Mouse (Mus musculus) CH12.LX (cell line): ENCODE results near the gene Med15. TPM values are rescaled to one million over a fixed set of nuclear protein-coding genes. Genes with fewer than 3 reads are reported as not detected.

Source experiments
- DNase-seq: peaks from one replicate; pipeline ENCODE4 v3.0.0-alpha.2; 2013; ENCODE audit errors: extremely low read depth
- H3K27ac ChIP-seq: 2 replicates; pipeline ENCODE4 v1.5.1; 2012; ENCODE audit warnings: low read depth, mild to moderate bottlenecking, control low read depth, moderate library complexity; ENCODE audit not compliant: insufficient read depth
- H3K27me3 ChIP-seq: replicated peaks from 2 replicates; pipeline ENCODE3; 2012; ENCODE audit warnings: inconsistent platforms
- H3K36me3 ChIP-seq, 2 experiments: replicated peaks in 1 of 2; 2 replicates each; pipeline versions ENCODE3 to v1.6.1; 2012; ENCODE audit warnings: inconsistent platforms in 1 of 2, low read length in 1 of 2, mild to moderate bottlenecking in 1 of 2, mixed read lengths in 1 of 2, moderate library complexity in 1 of 2; ENCODE audit not compliant: control insufficient read depth in 1 of 2, insufficient read depth in 1 of 2
- H3K4me1 ChIP-seq, 2 experiments: 2 replicates each; pipeline ENCODE4 v1.6.1; 2012; ENCODE audit warnings: inconsistent platforms in 1 of 2, moderate library complexity in 1 of 2; ENCODE audit not compliant: insufficient read depth in 2 of 2, control insufficient read depth in 1 of 2
- H3K4me2 ChIP-seq: 2 replicates; pipeline ENCODE4 v1.6.1; 2012; ENCODE audit warnings: low read depth, mild to moderate bottlenecking, control low read depth; ENCODE audit not compliant: poor library complexity, insufficient read depth, severe bottlenecking
- H3K4me3 ChIP-seq, 3 experiments: fragments of 150-350 bp in 1 of 3; sonication (generic) in 1 of 3; replicated peaks in 1 of 3; 2 replicates each; pipeline versions ENCODE3 to v1.5.1; 2011 to 2012; ENCODE audit warnings: low read depth in 2 of 3, low read length in 2 of 3, mild to moderate bottlenecking in 2 of 3, moderate library complexity in 2 of 3, control low read depth in 1 of 3, improper control_type of control experiment in 1 of 3, inconsistent platforms in 1 of 3, mixed read lengths in 1 of 3; ENCODE audit not compliant: poor library complexity in 1 of 3
- H3K79me2 ChIP-seq: replicated peaks from 2 replicates; pipeline ENCODE4 v1.6.1; 2012; ENCODE audit warnings: mild to moderate bottlenecking, moderate library complexity; ENCODE audit not compliant: control insufficient read depth, poor library complexity, insufficient read depth, severe bottlenecking; ENCODE audit errors: extremely low read depth
- H3K9ac ChIP-seq: 2 replicates; pipeline ENCODE4 v1.6.1; 2012; ENCODE audit warnings: low read depth, mild to moderate bottlenecking, control low read depth, moderate library complexity; ENCODE audit not compliant: insufficient read depth
- H3K9me3 ChIP-seq: replicated peaks from 2 replicates; pipeline ENCODE3; 2012; ENCODE audit warnings: low read length, inconsistent platforms, mixed read lengths
- CHD1 ChIP-seq: IDR thresholded peaks from 2 replicates; pipeline ENCODE4 v1.6.1; 2012; ENCODE audit warnings: low read depth, low read length, improper control_type of control experiment, inconsistent platforms
- CHD2 ChIP-seq: IDR thresholded peaks from 2 replicates; pipeline ENCODE4 v1.6.1; 2011; ENCODE audit warnings: low read length, improper control_type of control experiment
- EP300 ChIP-seq: IDR thresholded peaks from 2 replicates; pipeline ENCODE4 v1.6.1; 2011; ENCODE audit warnings: low read length, improper control_type of control experiment
- HCFC1 ChIP-seq: IDR thresholded peaks from 2 replicates; pipeline ENCODE4 v1.6.1; 2012; ENCODE audit warnings: low read depth, mild to moderate bottlenecking, inconsistent platforms, low read length, improper control_type of control experiment
- IRF4 ChIP-seq: IDR thresholded peaks from 2 replicates; pipeline ENCODE4 v1.6.1; 2014; ENCODE audit warnings: low read depth, mild to moderate bottlenecking, inconsistent platforms, low read length, improper control_type of control experiment
- JUND ChIP-seq: conservative IDR thresholded peaks from 2 replicates; pipeline ENCODE4 v1.6.1; 2011; ENCODE audit warnings: low read depth, low read length, improper control_type of control experiment
- MAZ ChIP-seq: IDR thresholded peaks from 2 replicates; pipeline ENCODE4 v1.6.1; 2012; ENCODE audit warnings: low read depth, mild to moderate bottlenecking, inconsistent platforms, low read length, improper control_type of control experiment, moderate library complexity
- MXI1 ChIP-seq: IDR thresholded peaks from 2 replicates; pipeline ENCODE4 v1.6.1; 2011; ENCODE audit warnings: mild to moderate bottlenecking, low read depth, low read length, improper control_type of control experiment
- NELFE ChIP-seq: IDR thresholded peaks from 2 replicates; pipeline ENCODE4 v1.6.1; 2011; ENCODE audit warnings: low read depth, low read length, improper control_type of control experiment
- NRF1 ChIP-seq: IDR thresholded peaks from 2 replicates; pipeline ENCODE4 v1.6.1; 2014; ENCODE audit warnings: low read depth, mild to moderate bottlenecking, inconsistent platforms, low read length, improper control_type of control experiment, moderate library complexity
- POLR2A ChIP-seq: IDR thresholded peaks from 2 replicates; pipeline ENCODE4 v1.6.1; 2011; ENCODE audit warnings: low read depth, mild to moderate bottlenecking, improper control_type of control experiment, low read length
- USF1 ChIP-seq: IDR thresholded peaks from 2 replicates; pipeline ENCODE4 v1.6.1; 2014; ENCODE audit warnings: low read depth, mild to moderate bottlenecking, inconsistent platforms, low read length, improper control_type of control experiment
- USF2 ChIP-seq: conservative IDR thresholded peaks from 2 replicates; pipeline ENCODE4 v1.6.1; 2011; ENCODE audit warnings: low read depth, low read length, improper control_type of control experiment
- ZMIZ1 ChIP-seq: IDR thresholded peaks from 2 replicates; pipeline ENCODE4 v1.6.1; 2012; ENCODE audit warnings: low read depth, mild to moderate bottlenecking, inconsistent platforms, low read length, improper control_type of control experiment
- ZNF384 ChIP-seq: IDR thresholded peaks from 2 replicates; pipeline ENCODE4 v1.6.1; 2012; ENCODE audit warnings: low read depth, low read length, improper control_type of control experiment, inconsistent platforms
- dilution Hi-C: fragments of 300-500 bp; cut with MboI; formaldehyde crosslinking; loops from 2 replicates; pipeline ENCODE4 v1.14.3; 2020; ENCODE audit warnings: low sequenced_read_pairs; ENCODE audit not compliant: extremely low pct_unique_long_range_greater_than_20kb, extremely low pct_ligation_motif_present
- in situ Hi-C: fragments of 300-500 bp; cut with MboI; formaldehyde crosslinking; loops from 3 replicates; pipeline ENCODE4 v1.14.3; 2019; ENCODE audit warnings: low sequenced_read_pairs, low pct_ligation_motif_present, low pct_unique_long_range_greater_than_20kb, mixed read lengths
- polyA plus RNA-seq: library from polyadenylated mRNA; unstranded; fragments of >175 nt; gene quantifications from 2 replicates; pipeline ENCODE4 v1.2.1, GENCODE M21; 2012; ENCODE audit warnings: low read depth; ENCODE audit not compliant: insufficient read length
- total RNA-seq, 2 experiments: library from RNA; depleted of rRNA; stranded (reverse); fragments of 300-350 nt in 1 of 2; fragments of >200 nt in 1 of 2; gene quantifications; 2 replicates each; pipeline ENCODE4 v1.2.3; 2012 to 2014

The Med15 gene
- total and polyA plus RNA-seq, 3 experiments = 20.1 to 78.1 (median 42.6) TPM

DNA sequence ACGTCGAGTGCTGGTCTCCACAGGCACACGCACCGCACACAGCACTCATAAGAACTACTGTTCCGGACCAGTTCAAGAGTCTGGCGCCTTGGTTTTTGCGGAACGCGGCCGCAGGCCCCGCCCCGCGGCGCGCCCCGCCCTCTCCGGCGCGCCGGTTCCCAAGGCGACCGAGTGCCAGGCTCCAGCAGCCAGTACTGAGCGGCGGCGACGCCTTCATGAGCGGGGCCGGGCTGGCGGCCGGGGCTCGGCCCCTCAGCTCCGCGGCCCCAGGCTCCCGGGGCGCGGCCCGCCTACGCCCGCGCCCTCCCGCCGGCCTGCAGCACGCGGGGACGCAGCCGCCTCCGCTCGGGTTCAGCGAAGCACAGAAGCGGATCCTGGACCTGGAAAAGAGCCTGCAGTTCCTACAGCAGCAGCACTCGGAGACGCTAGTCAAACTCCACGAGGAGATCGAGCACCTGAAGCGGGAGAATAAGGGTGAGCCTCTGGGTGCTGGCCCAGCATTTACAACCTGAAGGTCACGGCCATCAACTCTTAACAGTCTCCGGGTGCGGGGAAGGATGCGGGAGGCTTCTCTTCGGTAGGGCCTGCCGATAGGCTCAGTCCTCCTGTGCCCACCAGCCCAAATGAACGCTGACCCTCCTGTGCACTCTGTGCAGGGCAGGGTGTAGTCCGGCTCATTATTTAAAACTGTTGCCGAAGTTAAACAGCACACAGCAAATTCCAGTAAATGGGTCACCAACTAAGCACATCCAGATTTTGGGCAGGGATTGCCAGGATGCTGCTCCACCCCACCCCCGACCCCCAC, 86.2 kb downstream of the Med15 start, which contains the start of gene Ccdc74a:
Ccdc74a (plus strand) TSS at position 161 of the 805 bp plus-strand sequence.
- 0 out of 2 replicates have a peak within 1 kb of the TSS, but pooled peaks have one; percentile 10 for H3K4me2 ChIP-seq
- H3K4me1 ChIP-seq = 0 out of 4 replicates have a peak, but pooled peaks cover 0 to 7% of the 10 kb centered on the region in 2 experiments
- DNase-seq = peak; percentile 57
- in situ Hi-C loops (no loop called here), dilution Hi-C loops (no loop called here)
- H3K9ac ChIP-seq = no peak within 1 kb of the TSS
- no peaks in the 10 kb centered on the region for H3K27me3 ChIP-seq
- no peak within 1 kb of the TSS for H3K27ac ChIP-seq
- no peaks in the 10 kb centered on the region for H3K79me2 ChIP-seq
- peaks cover 46 to 91% of the 10 kb centered on the region in 2 experiments for H3K36me3 ChIP-seq
- TF ChIP-seq MXI1 = peak; percentile 74
- TF ChIP-seq CHD1 = no peak
- TF ChIP-seq NELFE = no peak
- TF ChIP-seq IRF4 = no peak
- no peak within 1 kb of the TSS for H3K4me3 ChIP-seq
- no peaks in the 10 kb centered on the region for H3K9me3 ChIP-seq

DNA sequence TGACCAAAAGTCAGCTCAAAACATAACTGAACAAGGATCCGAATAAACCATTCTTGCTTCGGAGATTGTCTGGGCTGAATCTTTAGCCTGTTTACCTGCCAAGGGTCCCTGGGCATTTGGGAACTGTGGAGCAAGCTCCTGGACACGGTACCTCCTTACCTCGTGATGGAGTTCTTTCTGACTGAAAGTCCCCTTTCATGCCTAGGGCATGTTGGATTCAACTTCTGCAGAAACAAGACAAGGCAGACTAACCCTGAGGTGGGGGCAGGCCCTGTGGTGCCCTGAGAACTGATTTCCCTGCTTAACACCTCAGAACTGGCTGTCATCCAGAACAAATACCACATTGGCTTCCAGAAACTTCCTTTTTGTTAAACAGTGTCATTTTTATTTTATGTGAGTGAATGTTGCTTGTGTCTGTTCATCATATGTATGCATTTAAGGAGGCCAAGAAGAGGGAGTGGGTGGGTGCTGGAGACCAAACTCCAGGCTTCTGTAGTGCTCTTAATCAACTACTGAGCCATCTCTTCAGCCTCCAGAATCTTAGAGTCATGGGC, 89.2 kb downstream of the Med15 start:
- 0 out of 4 replicates have a peak, but pooled peaks cover 0 to 7% of the 10 kb centered on the region in 2 experiments for H3K4me1 ChIP-seq
- no peaks in the 10 kb centered on the region for H3K27me3 ChIP-seq
- H3K27ac ChIP-seq = no peak overlapping the region
- DNase-seq = no peak
- no peaks in the 10 kb centered on the region for H3K9me3 ChIP-seq
- no peak overlapping the region for H3K9ac ChIP-seq
- H3K36me3 ChIP-seq = peaks cover 55 to 91% of the 10 kb centered on the region in 2 experiments
- in situ Hi-C loops = no loop called here
- dilution Hi-C loops = no loop called here
- no peak overlapping the region for H3K4me2 ChIP-seq
- TF ChIP-seq POLR2A (0 out of 2 replicates have a peak, but pooled peaks have one; percentile 7), MAZ (no peak)
- TF ChIP-seq, all 38 proteins: peak for 1
- Histone ChIP-seq H3K79me2 (no peaks in the 10 kb centered on the region), H3K4me3 (no peak overlapping the region)

GRCm38 (mm10) chr16:17642311-17642710, 90.4 kb downstream of the Med15 start:
- in situ Hi-C loops (no loop called here), dilution Hi-C loops (no loop called here)
- Histone ChIP-seq H3K27ac (no peak overlapping the region), H3K4me3 (no peak overlapping the region), H3K27me3 (no peaks in the 10 kb centered on the region), H3K36me3 (peaks cover 60 to 91% of the 10 kb centered on the region in 2 experiments), H3K79me2 (no peaks in the 10 kb centered on the region), H3K4me1 (0 out of 4 replicates have a peak, but pooled peaks cover 0 to 7% of the 10 kb centered on the region in 2 experiments), H3K9me3 (no peaks in the 10 kb centered on the region), H3K9ac (no peak overlapping the region), H3K4me2 (no peak overlapping the region)
- TF ChIP-seq NRF1 (no peak), USF1 (no peak), CHD2 (no peak), ZNF384 (no peak), HCFC1 (no peak), USF2 (no peak), ZMIZ1 (no peak), JUND (no peak), EP300 (no peak)
- no peak for DNase-seq
